Mouse (Mus musculus): Measurements from ENCODE around the gene Foxp4. TPM values are rescaled to one million over a fixed set of nuclear protein-coding genes. Genes with fewer than 3 reads are reported as not detected.

Gene Foxp4
- polyA plus RNA-seq, 1 experiment, result 32.4 TPM

DNA sequence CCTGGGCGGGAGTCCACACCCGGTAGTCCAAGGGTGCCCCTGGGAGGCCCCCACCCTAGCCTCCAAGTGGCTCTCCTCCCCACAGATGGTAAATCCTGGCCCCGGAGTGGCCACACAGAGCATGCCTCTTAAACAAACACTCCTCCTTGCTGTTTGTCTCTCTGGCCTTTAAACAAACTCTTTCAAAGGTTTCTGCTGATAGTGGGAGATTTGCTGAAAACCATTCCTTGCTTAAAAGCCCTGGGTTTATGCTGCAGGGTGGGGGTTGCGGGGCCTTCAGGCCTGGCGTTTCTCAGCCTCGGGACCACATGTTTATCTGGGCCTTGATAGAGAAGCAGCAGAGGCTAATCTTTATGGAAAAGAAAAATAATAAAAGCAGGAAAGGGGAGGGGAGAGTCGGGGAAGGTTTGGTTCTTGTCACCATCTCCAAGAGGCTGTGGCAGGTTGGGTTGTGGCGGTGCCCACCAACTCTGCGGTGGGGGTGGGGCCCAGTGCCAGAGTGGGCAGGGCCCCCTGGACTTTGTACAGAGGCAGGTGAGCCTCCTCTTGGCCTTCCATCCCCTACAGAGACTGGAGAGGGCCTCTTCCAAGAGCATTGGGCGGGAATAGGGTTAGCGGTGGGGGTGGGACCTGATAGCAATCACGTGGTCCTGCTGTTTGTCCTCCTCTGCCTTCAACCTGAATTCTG is 30.8 kb upstream of the Foxp4 start:
- no peaks in the 10 kb centered on the region for H3K36me3 ChIP-seq (ENCODE audit: control insufficient read depth, insufficient read depth)
- no peak overlapping the region for H3ac ChIP-seq (ENCODE audit: control insufficient read depth, insufficient read length, low read depth)
- TF ChIP-seq CEBPB (IDR thresholded peaks at IDR 0.05; ENCODE audit: low read depth) (no peak), USF1 (IDR thresholded peaks at IDR 0.05; ENCODE audit: low read depth) (no peak), MYOG (IDR thresholded peaks at IDR 0.05; ENCODE audit: control insufficient read depth, extremely low read depth, insufficient read length) (no peak), CTCF (IDR thresholded peaks at IDR 0.05; ENCODE audit: control insufficient read depth, insufficient read depth, insufficient read length) (no peak), FOSL1 (IDR thresholded peaks at IDR 0.05; ENCODE audit: insufficient read depth, low read length, poor library complexity, severe bottlenecking) (no peak), MAX (IDR thresholded peaks at IDR 0.05) (no peak)
- H3K27me3 ChIP-seq (ENCODE audit: control insufficient read depth, insufficient read depth, insufficient read length), result peaks cover 22% of the 10 kb centered on the region
- H3K79me3 ChIP-seq (ENCODE audit: low read depth), result no peaks in the 10 kb centered on the region
- no peaks in the 10 kb centered on the region for H3K79me2 ChIP-seq (ENCODE audit: control insufficient read depth, insufficient read depth)
- no peak overlapping the region for H3K4me3 ChIP-seq (ENCODE audit: insufficient read depth, poor library complexity, severe bottlenecking)

DNA sequence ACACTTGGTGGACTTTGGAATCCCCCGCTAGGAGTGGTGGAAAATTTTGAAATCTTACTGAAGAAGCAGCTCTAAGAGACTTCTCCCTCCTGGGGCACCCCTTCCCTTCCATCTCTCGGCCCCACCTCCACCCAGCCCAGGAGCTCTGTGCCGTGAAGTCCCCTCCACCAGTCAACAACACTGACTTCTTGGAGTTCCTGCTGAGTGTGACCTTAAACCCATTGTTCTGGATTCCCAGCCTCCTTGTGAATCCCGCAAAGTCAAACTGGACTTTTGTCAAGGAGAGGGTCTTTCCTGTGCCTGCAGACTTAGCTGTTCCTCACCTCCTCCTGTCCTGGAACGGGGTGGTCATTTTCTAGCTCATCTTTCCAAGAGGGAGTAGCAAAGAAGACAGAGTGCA is 28.8 kb upstream of the Foxp4 start:
- no peak overlapping the region for H3ac ChIP-seq (ENCODE audit: control insufficient read depth, insufficient read length, low read depth)
- H3K79me2 ChIP-seq (ENCODE audit: control insufficient read depth, insufficient read depth), result no peaks in the 10 kb centered on the region
- no peaks in the 10 kb centered on the region for H3K36me3 ChIP-seq (ENCODE audit: control insufficient read depth, insufficient read depth)
- H3K4me3 ChIP-seq (ENCODE audit: insufficient read depth, poor library complexity, severe bottlenecking), result no peak overlapping the region
- H3K79me3 ChIP-seq (ENCODE audit: low read depth), result no peaks in the 10 kb centered on the region
- peaks cover 22% of the 10 kb centered on the region for H3K27me3 ChIP-seq (ENCODE audit: control insufficient read depth, insufficient read depth, insufficient read length)
- no peak for TF ChIP-seq MYOG (IDR thresholded peaks at IDR 0.05; ENCODE audit: control insufficient read depth, extremely low read depth, insufficient read length)
- TF ChIP-seq CEBPB (IDR thresholded peaks at IDR 0.05; ENCODE audit: low read depth), result no peak
- TF ChIP-seq FOSL1 (IDR thresholded peaks at IDR 0.05; ENCODE audit: insufficient read depth, low read length, poor library complexity, severe bottlenecking), result no peak
- TF ChIP-seq CTCF (IDR thresholded peaks at IDR 0.05; ENCODE audit: control insufficient read depth, insufficient read depth, insufficient read length), result no peak
- no peak for TF ChIP-seq MYOD1 (IDR thresholded peaks at IDR 0.05; ENCODE audit: control insufficient read depth, insufficient read length, low read depth)
- no peak for TF ChIP-seq MAX (IDR thresholded peaks at IDR 0.05)
- TF ChIP-seq USF1 (IDR thresholded peaks at IDR 0.05; ENCODE audit: low read depth), result no peak

DNA sequence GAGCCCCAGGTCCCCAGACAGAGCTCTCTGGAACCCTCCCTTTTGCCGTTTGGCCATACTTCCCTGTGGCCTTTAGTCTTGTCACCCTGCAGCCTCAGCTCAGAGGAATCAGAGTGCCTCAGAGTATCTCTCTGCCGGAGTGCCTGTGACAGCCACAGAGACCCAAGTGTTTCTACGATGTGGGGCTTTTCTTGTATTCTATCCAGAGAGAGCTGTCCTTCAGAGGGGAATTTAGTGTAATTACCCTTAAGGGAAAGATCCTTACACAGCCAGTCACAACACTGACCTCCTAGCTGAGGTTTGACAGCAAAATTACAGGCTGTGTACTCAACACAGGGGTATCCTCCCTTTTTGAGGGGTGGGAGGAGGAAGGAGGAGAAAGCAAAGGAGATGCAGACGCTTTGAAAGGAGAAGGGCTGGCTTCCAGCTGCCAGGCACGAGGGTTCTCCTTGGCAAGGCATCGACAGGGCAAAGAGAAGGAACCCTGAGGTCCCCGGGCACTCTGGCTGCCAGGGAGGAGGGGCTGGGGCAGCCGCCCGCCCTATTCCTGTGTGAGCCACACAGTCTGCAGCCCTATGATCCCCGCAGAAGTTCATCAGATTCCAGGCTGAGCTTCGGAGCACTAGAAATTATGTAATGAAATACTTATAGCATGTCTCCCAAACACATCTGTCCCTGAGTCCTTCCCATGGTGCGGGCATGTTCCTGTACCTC is 28.1 kb upstream of the Foxp4 start:
- Histone ChIP-seq H3K27me3 (ENCODE audit: control insufficient read depth, insufficient read depth, insufficient read length) (peaks cover 22% of the 10 kb centered on the region), H3K79me3 (ENCODE audit: low read depth) (no peaks in the 10 kb centered on the region), H3K36me3 (ENCODE audit: control insufficient read depth, insufficient read depth) (no peaks in the 10 kb centered on the region), H3ac (ENCODE audit: control insufficient read depth, insufficient read length, low read depth) (no peak overlapping the region), H3K79me2 (ENCODE audit: control insufficient read depth, insufficient read depth) (no peaks in the 10 kb centered on the region), H3K4me3 (ENCODE audit: insufficient read depth, poor library complexity, severe bottlenecking) (no peak overlapping the region)
- TF ChIP-seq USF1 (IDR thresholded peaks at IDR 0.05; ENCODE audit: low read depth), result no peak
- no peak for TF ChIP-seq MAX (IDR thresholded peaks at IDR 0.05)
- TF ChIP-seq CEBPB (IDR thresholded peaks at IDR 0.05; ENCODE audit: low read depth), result no peak
- TF ChIP-seq MYOD1 (IDR thresholded peaks at IDR 0.05; ENCODE audit: control insufficient read depth, insufficient read length, low read depth), result no peak
- TF ChIP-seq MYOG (IDR thresholded peaks at IDR 0.05; ENCODE audit: control insufficient read depth, extremely low read depth, insufficient read length), result no peak
- TF ChIP-seq CTCF (IDR thresholded peaks at IDR 0.05; ENCODE audit: control insufficient read depth, insufficient read depth, insufficient read length), result no peak
- TF ChIP-seq FOSL1 (IDR thresholded peaks at IDR 0.05; ENCODE audit: insufficient read depth, low read length, poor library complexity, severe bottlenecking), result no peak

GRCm38 (mm10) chr17:47951452-47951851 is 27.0 kb upstream of the Foxp4 start:
- H3K4me3 ChIP-seq (ENCODE audit: insufficient read depth, poor library complexity, severe bottlenecking), result no peak overlapping the region
- H3ac ChIP-seq (ENCODE audit: control insufficient read depth, insufficient read length, low read depth), result no peak overlapping the region
- no peaks in the 10 kb centered on the region for H3K79me2 ChIP-seq (ENCODE audit: control insufficient read depth, insufficient read depth)
- H3K36me3 ChIP-seq (ENCODE audit: control insufficient read depth, insufficient read depth), result no peaks in the 10 kb centered on the region
- peaks cover 22% of the 10 kb centered on the region for H3K27me3 ChIP-seq (ENCODE audit: control insufficient read depth, insufficient read depth, insufficient read length)
- H3K79me3 ChIP-seq (ENCODE audit: low read depth), result no peaks in the 10 kb centered on the region
- TF ChIP-seq MYOD1 (IDR thresholded peaks at IDR 0.05; ENCODE audit: control insufficient read depth, insufficient read length, low read depth), result no peak
- no peak for TF ChIP-seq FOSL1 (IDR thresholded peaks at IDR 0.05; ENCODE audit: insufficient read depth, low read length, poor library complexity, severe bottlenecking)
- TF ChIP-seq CEBPB (IDR thresholded peaks at IDR 0.05; ENCODE audit: low read depth), result no peak
- TF ChIP-seq MYOG (IDR thresholded peaks at IDR 0.05; ENCODE audit: control insufficient read depth, extremely low read depth, insufficient read length), result no peak
- no peak for TF ChIP-seq MAX (IDR thresholded peaks at IDR 0.05)
- TF ChIP-seq USF1 (IDR thresholded peaks at IDR 0.05; ENCODE audit: low read depth), result no peak
- no peak for TF ChIP-seq CTCF (IDR thresholded peaks at IDR 0.05; ENCODE audit: control insufficient read depth, insufficient read depth, insufficient read length)

GRCm38 (mm10) chr17:47950831-47951230 is 26.4 kb upstream of the Foxp4 start:
- TF ChIP-seq CTCF (IDR thresholded peaks at IDR 0.05; ENCODE audit: control insufficient read depth, insufficient read depth, insufficient read length), result no peak
- no peak for TF ChIP-seq MAX (IDR thresholded peaks at IDR 0.05)
- Histone ChIP-seq H3K4me3 (ENCODE audit: insufficient read depth, poor library complexity, severe bottlenecking) (no peak overlapping the region), H3K79me3 (ENCODE audit: low read depth) (no peaks in the 10 kb centered on the region), H3K27me3 (ENCODE audit: control insufficient read depth, insufficient read depth, insufficient read length) (peaks cover 22% of the 10 kb centered on the region), H3ac (ENCODE audit: control insufficient read depth, insufficient read length, low read depth) (no peak overlapping the region), H3K36me3 (ENCODE audit: control insufficient read depth, insufficient read depth) (no peaks in the 10 kb centered on the region), H3K79me2 (ENCODE audit: control insufficient read depth, insufficient read depth) (no peaks in the 10 kb centered on the region)

All from C2C12 (cell line).